Mouse (Mus musculus) lung, embryonic 15.5 days (tissue): ENCODE measurements at regions not wholly inside any gene's neighbourhood (a gene's known extent, or its start where the extent isn't known, plus 50 kb on each side); places are given as distances from the start of the nearest gene placed in this dataset.

Source experiments
- ATAC-seq: fragments of 200-750 bp; cut with Nextera tagmentation; 2 replicates; pipeline ENCODE4 v1.8.0; 2017; ENCODE audit warnings: moderate number of reproducible peaks, borderline replicate concordance; ENCODE audit not compliant: low FRiP score, low TSS enrichment; ENCODE audit errors: extremely low read depth
- H3K27ac ChIP-seq: fragments of 300-500 bp; sonication (generic); 2 replicates; pipeline ENCODE4 v1.5.1; 2015; ENCODE audit warnings: moderate library complexity, mild to moderate bottlenecking, inconsistent platforms
- H3K27me3 ChIP-seq: fragments of 300-500 bp; sonication (generic); 2 replicates; pipeline ENCODE4 v1.6.1; 2015; ENCODE audit warnings: inconsistent platforms
- H3K36me3 ChIP-seq: fragments of 300-500 bp; sonication (generic); 2 replicates; pipeline ENCODE4 v1.6.1; 2015; ENCODE audit warnings: inconsistent platforms
- H3K4me1 ChIP-seq: fragments of 300-500 bp; sonication (generic); 2 replicates; pipeline ENCODE4 v1.6.1; 2015; ENCODE audit warnings: inconsistent platforms
- H3K4me2 ChIP-seq: fragments of 300-500 bp; sonication (generic); 2 replicates; pipeline ENCODE4 v1.6.1; 2015; ENCODE audit warnings: inconsistent platforms, mild to moderate bottlenecking, moderate library complexity
- H3K4me3 ChIP-seq: fragments of 300-500 bp; sonication (generic); 2 replicates; pipeline ENCODE4 v1.5.1; 2015; ENCODE audit warnings: mild to moderate bottlenecking, inconsistent platforms
- H3K9ac ChIP-seq: fragments of 300-500 bp; sonication (generic); 2 replicates; pipeline ENCODE4 v1.6.1; 2015; ENCODE audit warnings: inconsistent platforms
- H3K9me3 ChIP-seq: fragments of 300-500 bp; sonication (generic); 2 replicates; pipeline ENCODE4 v1.6.1; 2016; ENCODE audit warnings: inconsistent platforms
- WGBS: fragments of 180-500 bp; shearing (Covaris S2); methylation state at CpG from one replicate; pipeline ENCODE4 v1.1.7; 2015; 5-methylcytosine and 5-hydroxymethylcytosine counted together

DNA sequence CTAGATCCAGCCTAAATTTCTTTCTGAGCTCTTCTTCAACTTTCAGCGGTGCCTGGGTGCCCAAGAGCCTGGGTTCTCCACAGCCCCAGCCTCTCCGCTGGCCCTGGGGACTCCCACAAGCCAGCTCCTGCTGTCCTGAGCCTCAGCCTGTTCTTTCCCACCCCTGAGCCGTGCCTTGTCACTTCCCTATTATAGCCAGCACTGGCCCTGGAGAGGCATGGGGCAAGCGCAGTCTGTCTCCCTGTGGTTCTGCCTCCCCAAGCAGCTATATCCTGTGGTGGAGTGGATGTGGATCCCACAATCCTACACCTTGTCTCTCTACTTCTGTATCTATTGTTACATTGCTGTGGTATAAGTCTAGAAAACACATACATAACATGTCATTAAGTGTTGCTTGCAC lies 128.6 kb upstream of the Hgf start:
- Histone ChIP-seq H3K4me3 (no peak overlapping the region), H3K27ac (no peak overlapping the region), H3K4me1 (no peaks in the 10 kb centered on the region), H3K9me3 (no peaks in the 10 kb centered on the region), H3K36me3 (no peaks in the 10 kb centered on the region), H3K27me3 (no peaks in the 10 kb centered on the region), H3K9ac (no peak overlapping the region), H3K4me2 (no peak overlapping the region)
- 90% methylated on average over 4 of the region's 4 CpGs for WGBS
- no peak for ATAC-seq

DNA sequence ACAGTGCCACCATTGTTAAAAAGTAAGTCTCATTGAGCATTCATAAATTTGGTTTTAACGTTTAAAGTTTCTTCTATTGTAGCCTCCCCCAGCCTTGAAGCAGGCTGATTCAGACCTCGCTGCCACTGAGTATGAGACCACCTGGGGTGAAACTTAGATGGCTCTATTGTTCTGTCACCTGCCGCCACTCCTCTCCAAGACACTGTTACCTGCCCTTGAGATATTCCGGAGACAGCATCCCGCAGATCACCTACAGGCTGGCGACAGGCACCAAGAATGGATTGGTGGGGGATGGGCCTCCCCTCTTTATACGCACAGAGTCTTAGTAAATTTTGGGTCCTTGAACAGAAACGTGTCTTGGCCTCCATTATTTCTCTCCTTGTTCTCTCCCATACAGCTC lies 128.0 kb upstream of the Hgf start:
- H3K36me3 ChIP-seq: no peaks in the 10 kb centered on the region
- H3K4me3 ChIP-seq: no peak overlapping the region
- H3K4me1 ChIP-seq: no peaks in the 10 kb centered on the region
- no peaks in the 10 kb centered on the region for H3K27me3 ChIP-seq
- no peaks in the 10 kb centered on the region for H3K9me3 ChIP-seq
- no peak overlapping the region for H3K9ac ChIP-seq
- no peak overlapping the region for H3K27ac ChIP-seq
- ATAC-seq: no peak
- WGBS: 53% methylated on average over 8 of the region's 8 CpGs
- no peak overlapping the region for H3K4me2 ChIP-seq

DNA sequence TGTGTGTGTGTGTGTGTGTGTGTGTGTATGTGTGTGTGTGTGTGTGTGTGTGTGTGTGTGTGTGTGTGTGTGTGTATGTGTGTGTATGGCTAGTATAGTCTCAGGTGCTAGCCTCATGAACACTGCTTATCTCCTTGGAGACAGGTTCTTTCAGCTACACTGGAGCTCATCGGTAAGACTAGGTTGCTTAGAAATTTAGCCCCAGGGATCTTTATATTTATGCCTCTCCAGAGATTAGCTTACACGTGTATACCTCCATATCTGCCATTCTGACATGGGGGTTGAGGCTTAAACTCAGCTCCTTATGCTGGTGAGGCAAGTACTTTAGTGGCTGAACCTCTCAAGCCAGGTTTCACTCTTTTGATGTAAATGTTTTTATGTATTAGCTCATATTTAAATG lies 127.0 kb upstream of the Hgf start:
- Histone ChIP-seq H3K9me3 (no peaks in the 10 kb centered on the region), H3K4me3 (no peak overlapping the region), H3K4me1 (no peaks in the 10 kb centered on the region), H3K27me3 (no peaks in the 10 kb centered on the region), H3K27ac (no peak overlapping the region), H3K36me3 (no peaks in the 10 kb centered on the region), H3K9ac (no peak overlapping the region), H3K4me2 (no peak overlapping the region)
- 65% methylated on average over 2 of the region's 2 CpGs for WGBS
- no peak for ATAC-seq

DNA sequence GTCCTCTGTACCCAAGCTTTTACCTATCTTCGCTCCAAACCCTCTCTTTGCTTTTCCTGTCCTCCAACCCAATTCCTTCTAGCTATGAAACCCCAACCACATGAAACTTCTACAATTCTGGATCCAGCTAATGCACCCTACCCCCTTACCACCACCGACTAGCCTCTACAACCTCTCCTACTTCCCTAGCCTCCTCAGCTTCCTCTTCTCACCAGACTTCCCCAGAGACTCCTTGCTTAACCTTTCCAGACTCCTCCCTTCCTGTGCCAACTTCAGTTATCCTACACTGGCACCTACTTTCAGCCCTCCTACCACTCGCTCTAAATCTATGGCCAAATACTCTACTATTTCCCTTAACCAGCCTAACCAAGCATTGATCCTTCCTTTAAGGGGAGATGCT lies 118.7 kb upstream of the Hgf start:
- Histone ChIP-seq H3K27me3 (no peaks in the 10 kb centered on the region), H3K36me3 (no peaks in the 10 kb centered on the region), H3K27ac (no peak overlapping the region), H3K4me1 (no peaks in the 10 kb centered on the region), H3K4me3 (no peak overlapping the region), H3K9me3 (no peaks in the 10 kb centered on the region), H3K4me2 (no peak overlapping the region), H3K9ac (no peak overlapping the region)
- 79% methylated on average over 3 of the region's 3 CpGs for WGBS
- no peak for ATAC-seq

DNA sequence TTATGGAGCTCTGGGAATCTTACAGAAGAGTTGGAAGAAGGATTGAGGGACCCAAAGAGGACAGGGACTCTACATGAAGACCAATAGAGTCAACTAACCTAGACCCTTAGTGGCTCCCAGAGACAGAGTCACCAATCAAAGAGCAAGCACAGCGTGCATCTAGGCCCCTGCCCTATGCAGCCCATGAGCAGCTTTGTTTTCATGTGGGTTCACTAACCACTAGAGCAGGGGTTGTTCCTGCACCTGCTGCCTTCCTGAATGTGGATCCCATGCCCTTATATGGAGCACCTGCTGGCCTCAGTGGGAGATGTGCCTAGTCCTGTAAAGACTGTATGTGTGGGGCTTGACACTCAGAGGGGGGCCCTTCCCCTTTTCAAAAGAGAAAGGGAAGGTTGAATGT lies 108.2 kb upstream of the Hgf start:
- Histone ChIP-seq H3K27ac (no peak overlapping the region), H3K9me3 (no peaks in the 10 kb centered on the region), H3K4me3 (no peak overlapping the region), H3K27me3 (no peaks in the 10 kb centered on the region), H3K4me2 (no peak overlapping the region), H3K9ac (no peak overlapping the region), H3K36me3 (no peaks in the 10 kb centered on the region), H3K4me1 (no peaks in the 10 kb centered on the region)
- no peak; the same call in 1 of the 2 replicates for ATAC-seq
- 70% methylated on average over 1 of the region's 1 CpGs for WGBS

DNA sequence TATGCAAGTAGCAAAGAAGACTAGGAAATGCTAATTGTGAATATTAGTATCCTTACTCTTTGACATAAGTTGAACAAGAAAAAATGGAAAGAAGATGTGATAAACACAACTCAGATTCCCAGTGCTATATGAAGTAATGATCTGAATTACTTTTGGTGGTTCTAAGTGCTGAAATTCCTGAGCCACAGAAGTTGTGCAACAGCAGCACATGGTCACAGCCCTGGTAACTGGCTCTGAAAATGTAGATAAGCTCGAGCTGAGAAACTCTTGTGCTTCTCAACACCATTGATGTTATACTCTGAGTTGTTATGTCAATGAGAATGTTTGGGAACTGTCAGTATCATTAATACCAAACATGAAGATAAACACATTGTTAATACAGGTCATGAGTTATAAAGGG lies 106.3 kb upstream of the Hgf start:
- no peak overlapping the region for H3K4me2 ChIP-seq
- 31% methylated on average over 1 of the region's 1 CpGs for WGBS

DNA sequence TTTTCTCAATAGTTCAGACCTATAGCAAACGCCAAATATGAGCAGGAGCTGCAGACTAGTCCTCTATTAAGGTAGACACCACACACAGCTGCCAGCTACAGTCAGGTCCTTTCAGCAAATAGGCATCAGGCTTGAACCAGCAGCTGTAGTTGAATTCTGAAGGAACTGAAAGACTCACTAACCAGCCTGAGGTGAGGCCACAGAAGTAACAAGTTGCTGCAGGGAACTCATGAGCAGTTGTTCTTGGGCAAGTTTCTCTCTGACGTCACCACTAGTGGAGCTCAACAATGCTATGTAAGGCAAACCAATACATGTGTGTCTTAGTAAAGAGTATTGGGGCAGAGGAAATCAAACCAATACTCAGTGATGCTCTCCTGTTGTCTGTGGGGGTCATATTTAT lies 91.5 kb upstream of the Hgf start:
- Histone ChIP-seq H3K27me3 (no peaks in the 10 kb centered on the region), H3K9ac (no peak overlapping the region), H3K27ac (no peak overlapping the region), H3K4me3 (no peak overlapping the region), H3K9me3 (no peaks in the 10 kb centered on the region), H3K4me2 (no peak overlapping the region), H3K36me3 (no peaks in the 10 kb centered on the region), H3K4me1 (no peaks in the 10 kb centered on the region)
- ATAC-seq: no peak
- WGBS: 82% methylated on average over 2 of the region's 2 CpGs

More for the DNA sequence above, 106.3 kb upstream of the Hgf start:
- H3K9me3 ChIP-seq: no peaks in the 10 kb centered on the region
- H3K36me3 ChIP-seq: no peaks in the 10 kb centered on the region
- no peak overlapping the region for H3K27ac ChIP-seq
- no peak for ATAC-seq
- no peak overlapping the region for H3K4me3 ChIP-seq
- H3K9ac ChIP-seq: no peak overlapping the region
- H3K27me3 ChIP-seq: no peaks in the 10 kb centered on the region
- H3K4me1 ChIP-seq: no peaks in the 10 kb centered on the region

DNA sequence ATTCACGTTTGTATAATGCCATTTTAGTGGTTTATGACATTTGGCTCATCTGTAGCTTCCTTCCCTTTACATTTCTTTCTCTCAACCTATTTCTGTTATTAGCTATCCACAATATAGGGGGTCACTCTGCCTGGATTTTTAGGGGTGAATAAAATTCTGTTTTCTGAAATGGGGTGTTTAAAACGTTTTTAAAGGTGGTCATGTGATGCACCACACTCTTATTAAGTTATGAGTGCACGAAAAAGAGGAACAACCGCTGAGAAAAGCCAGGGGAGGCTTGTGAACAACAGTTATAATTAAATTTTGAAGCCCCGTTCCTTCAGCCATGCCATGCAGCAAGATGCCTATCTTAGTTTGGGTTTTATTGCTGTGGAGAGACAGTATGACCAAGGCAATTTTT lies 87.0 kb upstream of the Hgf start:
- Histone ChIP-seq H3K9me3 (no peaks in the 10 kb centered on the region), H3K27me3 (no peaks in the 10 kb centered on the region), H3K4me2 (no peak overlapping the region), H3K27ac (no peak overlapping the region), H3K36me3 (no peaks in the 10 kb centered on the region), H3K4me3 (no peak overlapping the region), H3K4me1 (peaks cover 6% of the 10 kb centered on the region; the same call in 1 of the 2 replicates), H3K9ac (no peak overlapping the region)
- ATAC-seq: no peak
- WGBS: 71% methylated on average over 5 of the region's 5 CpGs

DNA sequence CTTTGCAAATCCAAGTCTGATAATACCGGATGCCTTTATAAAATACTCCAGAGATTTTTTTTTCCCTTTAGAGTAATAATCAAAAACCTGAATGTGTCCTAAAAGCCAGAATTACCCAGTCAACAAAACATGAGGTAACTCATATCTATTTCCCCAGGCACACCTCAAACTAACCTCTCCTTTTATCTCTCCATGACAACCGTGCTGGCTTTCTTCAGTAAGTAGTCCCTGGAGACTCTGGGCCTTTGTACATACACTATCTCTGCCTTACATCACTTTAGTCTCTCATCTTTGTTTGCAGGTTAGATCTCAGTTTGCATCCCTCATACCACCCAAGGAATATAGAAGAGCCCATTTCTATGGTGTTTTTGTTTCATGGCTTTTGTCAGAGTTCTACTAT lies 84.7 kb upstream of the Hgf start:
- Histone ChIP-seq H3K27me3 (no peaks in the 10 kb centered on the region), H3K9ac (no peak overlapping the region), H3K9me3 (no peaks in the 10 kb centered on the region), H3K4me1 (peaks cover 6% of the 10 kb centered on the region; the same call in 1 of the 2 replicates), H3K4me2 (no peak overlapping the region), H3K4me3 (no peak overlapping the region), H3K36me3 (no peaks in the 10 kb centered on the region), H3K27ac (no peak overlapping the region)
- no peak for ATAC-seq
- 62% methylated on average over 2 of the region's 2 CpGs for WGBS

DNA sequence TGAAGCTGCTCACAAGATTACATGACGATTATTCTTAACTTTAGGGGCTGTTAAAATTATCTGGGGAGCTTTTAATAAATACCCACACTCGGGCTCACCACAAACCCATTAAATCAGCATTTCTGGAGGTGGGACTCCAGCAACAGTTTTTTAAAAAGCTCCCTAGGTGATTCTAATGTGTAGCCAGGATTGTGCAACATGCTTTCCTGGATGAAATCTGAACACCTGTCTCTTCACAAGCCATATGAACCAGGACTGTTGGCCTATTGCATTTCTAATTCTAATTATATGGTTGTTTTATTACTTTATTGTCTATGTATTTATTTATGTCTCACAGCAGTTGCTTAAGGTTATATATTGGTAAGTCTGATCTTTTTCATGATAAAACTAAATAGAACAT lies 84.1 kb upstream of the Hgf start:
- Histone ChIP-seq H3K9me3 (no peaks in the 10 kb centered on the region), H3K4me1 (peaks cover 6% of the 10 kb centered on the region; the same call in 1 of the 2 replicates), H3K27ac (no peak overlapping the region), H3K9ac (no peak overlapping the region), H3K36me3 (no peaks in the 10 kb centered on the region), H3K27me3 (no peaks in the 10 kb centered on the region), H3K4me2 (no peak overlapping the region), H3K4me3 (no peak overlapping the region)
- WGBS: 76% methylated on average over 2 of the region's 2 CpGs
- ATAC-seq: no peak

DNA sequence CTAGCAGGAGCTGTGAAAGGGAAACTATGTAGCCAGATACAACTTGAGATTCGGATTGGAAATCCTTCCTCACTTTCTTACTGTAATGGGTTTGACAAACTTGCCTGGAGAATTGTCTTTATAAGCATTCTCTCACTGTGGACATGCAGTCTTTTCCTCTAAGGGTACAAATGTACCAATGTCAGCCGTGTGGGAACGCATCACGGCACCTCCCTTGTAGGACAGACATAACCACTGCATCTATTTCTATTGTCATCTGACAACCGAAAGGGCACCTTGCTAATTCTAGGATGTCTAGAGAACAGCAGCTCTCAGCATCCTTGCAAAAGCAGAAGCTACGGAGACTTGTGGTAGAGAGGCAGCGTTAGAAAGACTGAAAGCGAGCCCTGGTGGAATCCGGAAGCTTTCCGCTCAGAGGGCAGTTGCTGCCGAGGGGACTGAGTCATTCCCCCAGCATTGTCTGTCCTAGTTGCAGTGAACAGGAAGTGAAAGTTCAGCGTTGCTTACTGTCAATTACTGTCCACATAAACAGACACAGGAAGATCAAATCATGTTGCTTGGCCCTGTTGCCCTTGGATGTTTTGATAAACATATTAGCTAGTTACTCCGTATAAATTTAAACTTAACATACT lies 83.5 kb upstream of the Hgf start:
- Histone ChIP-seq H3K27me3 (no peaks in the 10 kb centered on the region), H3K36me3 (no peaks in the 10 kb centered on the region), H3K4me2 (peak overlapping the region; percentile 45), H3K9ac (no peak overlapping the region), H3K4me3 (no peak overlapping the region), H3K27ac (peak overlapping the region; percentile 69; the same call in 1 of the 2 replicates), H3K9me3 (no peaks in the 10 kb centered on the region), H3K4me1 (peaks cover 6% of the 10 kb centered on the region; the same call in 1 of the 2 replicates)
- WGBS: 35% methylated on average over 13 of the region's 13 CpGs
- peak; percentile 86; the same call in 1 of the 2 replicates for ATAC-seq

DNA sequence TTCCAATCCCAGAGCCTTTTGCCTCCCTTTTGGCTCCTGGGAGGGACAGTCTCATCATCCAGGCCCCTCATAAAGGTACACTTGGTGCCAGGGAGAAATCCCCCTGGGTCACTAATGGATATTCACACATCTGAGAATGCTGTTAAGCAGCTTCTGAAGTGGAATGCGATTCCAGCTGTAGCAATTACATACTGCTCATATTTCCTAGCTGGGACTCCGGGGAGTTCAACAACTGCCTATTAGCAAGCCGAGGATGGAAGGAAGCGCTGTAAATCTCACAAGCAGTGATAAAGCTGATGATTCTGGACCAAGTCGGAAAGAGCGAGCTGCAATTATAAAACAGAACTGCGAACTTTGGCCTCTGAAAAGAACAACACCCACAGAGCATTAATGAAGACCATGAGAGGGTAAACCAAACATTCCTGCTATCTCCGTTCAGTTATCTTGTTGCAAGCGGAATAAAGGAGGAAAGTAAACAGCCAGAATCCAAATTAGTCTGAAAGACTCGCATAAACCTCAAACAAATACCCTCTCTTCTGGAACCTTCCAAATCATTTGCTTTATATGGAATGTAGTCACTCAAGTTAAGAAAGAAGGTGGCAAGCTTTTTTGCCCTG lies 82.8 kb upstream of the Hgf start:
- peak overlapping the region; percentile 69 for H3K27ac ChIP-seq
- no peaks in the 10 kb centered on the region for H3K27me3 ChIP-seq
- no peaks in the 10 kb centered on the region for H3K9me3 ChIP-seq
- H3K4me1 ChIP-seq: peaks cover 6% of the 10 kb centered on the region; the same call in 1 of the 2 replicates
- H3K4me3 ChIP-seq: no peak overlapping the region
- H3K9ac ChIP-seq: no peak overlapping the region
- no peaks in the 10 kb centered on the region for H3K36me3 ChIP-seq
- H3K4me2 ChIP-seq: peak overlapping the region; percentile 45
- peak; percentile 52; the same call in 1 of the 2 replicates for ATAC-seq
- 10% methylated on average over 10 of the region's 10 CpGs for WGBS
